Mouse (Mus musculus): ENCODE data around the gene Kcnj12.

Kcnj12 gene

GRCm38 (mm10) chr11:61022550-61023391, at the start of gene Kcnj12:
TSS of gene Kcnj12 (plus strand) at chr11:61022564.
- peak; percentile 23 for DNase-seq

- no peak for DNase-seq
These were observed 47.3 kb upstream of the Kcnj12 start for GRCm38 (mm10) chr11:60975097-60975496.

- no peak for DNase-seq
These were observed 46.1 kb upstream of the Kcnj12 start for GRCm38 (mm10) chr11:60976234-60976633.

GRCm38 (mm10) chr11:60976742-60977141, 45.6 kb upstream of the Kcnj12 start:
- no peak for DNase-seq

- DNase-seq, result no peak
These were observed 45.2 kb upstream of the Kcnj12 start for GRCm38 (mm10) chr11:60977153-60977552.

GRCm38 (mm10) chr11:60978658-60979057, 43.7 kb upstream of the Kcnj12 start:
- DNase-seq, result no peak

GRCm38 (mm10) chr11:60979788-60980187, 42.6 kb upstream of the Kcnj12 start:
- no peak for DNase-seq

- no peak for DNase-seq
These were observed 40.5 kb upstream of the Kcnj12 start for GRCm38 (mm10) chr11:60981693-60982486.

- DNase-seq, result peak; percentile 56
These were observed 37.3 kb upstream of the Kcnj12 start for GRCm38 (mm10) chr11:60984912-60985558.

- no peak for DNase-seq
These were observed 31.9 kb upstream of the Kcnj12 start for GRCm38 (mm10) chr11:60990428-60990827.

GRCm38 (mm10) chr11:61002736-61003135, 19.6 kb upstream of the Kcnj12 start:
- no peak for DNase-seq

GRCm38 (mm10) chr11:61004046-61004445, 18.3 kb upstream of the Kcnj12 start:
- DNase-seq, result no peak

GRCm38 (mm10) chr11:61004781-61005180, 17.6 kb upstream of the Kcnj12 start:
- no peak for DNase-seq

- DNase-seq, result no peak
These were observed 17.0 kb upstream of the Kcnj12 start for GRCm38 (mm10) chr11:61005345-61005744.

- DNase-seq, result no peak
These were observed 10.5 kb upstream of the Kcnj12 start for GRCm38 (mm10) chr11:61011736-61012294.

- no peak for DNase-seq
These were observed 5.4 kb upstream of the Kcnj12 start for GRCm38 (mm10) chr11:61016866-61017398.

GRCm38 (mm10) chr11:61021129-61021528, 1.2 kb upstream of the Kcnj12 start:
- DNase-seq, result no peak

GRCm38 (mm10) chr11:61021676-61022549, 451 bp upstream of the Kcnj12 start:
- peak; percentile 40 for DNase-seq

GRCm38 (mm10) chr11:61023416-61024200, 1.2 kb downstream of the Kcnj12 start:
- no peak for DNase-seq

GRCm38 (mm10) chr11:61024388-61024787, 2.0 kb downstream of the Kcnj12 start:
- no peak for DNase-seq

GRCm38 (mm10) chr11:61024996-61025395, 2.6 kb downstream of the Kcnj12 start:
- DNase-seq, result no peak

All from right cerebral cortex, postnatal 4 days (tissue).